Mouse (Mus musculus) liver, embryonic 14.5 days (tissue): ENCODE measurements around the gene Btbd9.

Experiments
- CTCF ChIP-seq: IDR thresholded peaks from 2 replicates; pipeline ENCODE4 v1.5.1; 2016; ENCODE audit warnings: antibody characterized with exemption, low read depth, control low read depth
- EP300 ChIP-seq: IDR thresholded peaks from 2 replicates; pipeline ENCODE4 v1.6.1; 2016; ENCODE audit warnings: antibody characterized with exemption, low read depth

DNA sequence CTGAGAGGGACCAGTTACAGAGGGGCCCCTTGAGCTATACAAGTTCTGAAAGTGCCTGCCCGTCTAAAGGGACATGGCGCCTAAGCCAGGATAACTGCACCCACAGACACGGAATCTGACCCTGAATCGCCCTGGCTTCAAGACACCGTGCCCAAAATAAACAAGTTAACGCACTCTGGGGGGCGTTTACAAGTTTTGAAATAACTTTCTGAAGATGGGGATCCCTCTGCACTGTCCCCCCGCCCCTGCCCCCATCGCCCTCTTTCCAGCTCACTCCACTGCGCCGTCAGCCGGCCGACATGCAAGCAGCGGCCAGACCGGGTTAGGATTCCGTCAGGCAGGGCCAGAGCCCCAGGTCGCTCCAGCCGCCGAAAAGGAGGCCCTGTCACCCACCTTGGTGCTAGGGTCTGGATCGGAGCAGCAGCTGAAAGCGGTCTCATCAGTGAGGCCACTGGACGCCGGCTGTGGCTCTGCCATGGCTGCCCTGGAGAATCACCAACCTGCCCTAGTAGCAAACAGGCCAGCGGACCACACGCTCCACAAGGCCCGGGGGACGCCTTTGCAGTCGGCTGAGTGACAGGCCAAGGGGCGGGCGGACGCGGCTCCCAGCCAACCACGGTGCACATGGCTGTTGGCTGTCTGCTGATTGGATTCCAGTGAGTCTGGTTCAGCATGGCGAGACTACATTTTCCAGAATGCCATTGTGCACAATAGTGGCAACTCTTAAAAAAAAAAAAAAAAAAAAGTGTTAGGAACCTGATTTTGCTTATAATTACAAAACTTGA, 36.0 kb upstream of the Btbd9 start:
- TF ChIP-seq CTCF (peak; percentile 56), EP300 (no peak)
